8 mouse cellular contexts compared by ENCODE assay signal in genomic region chr2:174074621-174075020, GRCm38 (mm10). TPM values are rescaled to one million over a fixed set of nuclear protein-coding genes. Genes with fewer than 3 reads are reported as not detected.
A peak's percentile ranks its signal among the peaks of the same experiment; 100 is the strongest.
DNase-seq lines count a peak whose midpoint lies in the region; ATAC-seq and TF ChIP-seq lines count a peak whose summit lies in the region.

No protein-coding gene starts in this region.

- peaks cover 30% of the 10 kb centered on the region for H3K4me1 ChIP-seq in forebrain, embryonic 16.5 days (replicated peaks; ENCODE audit: control insufficient read depth, insufficient read depth, low read length)
- peaks cover 43% of the 10 kb centered on the region for H3K4me1 ChIP-seq in liver, embryonic 15.5 days (replicated peaks)

- 0% methylated on average over 9 of the region's 13 CpGs for WGBS in forebrain, embryonic 16.5 days
- 4% methylated on average over 9 of the region's 13 CpGs for WGBS in liver, embryonic 15.5 days (ENCODE audit: insufficient replicate concordance)

- H3K27me3 ChIP-seq in forebrain, embryonic 16.5 days (replicated peaks; ENCODE audit: control insufficient read depth, insufficient read depth, low read length) = no peaks in the 10 kb centered on the region
- H3K27me3 ChIP-seq in liver, embryonic 15.5 days = peaks cover 6% of the 10 kb centered on the region

- H3K9me3 ChIP-seq in forebrain, embryonic 16.5 days (ENCODE audit: control insufficient read depth, low read length) = no peaks in the 10 kb centered on the region
- no peaks in the 10 kb centered on the region for H3K9me3 ChIP-seq in liver, embryonic 15.5 days (replicated peaks)

- peak; percentile 9; the same call in 1 of the 2 replicates for ATAC-seq in forebrain, embryonic 16.5 days
- ATAC-seq in liver, embryonic 15.5 days (ENCODE audit: insufficient read depth) = no peak

- H3K27ac ChIP-seq in layer of hippocampus, adult 2 months = peak overlapping the region; percentile 94
- peak overlapping the region; percentile 67 for H3K27ac ChIP-seq in forebrain, embryonic 16.5 days (ENCODE audit: low read length)
- H3K27ac ChIP-seq in liver, embryonic 15.5 days (replicated peaks) = peak overlapping the region; percentile 83; the same call in 1 of the 2 replicates

- peak overlapping the region; percentile 78; the same call in 1 of the 2 replicates for H3K4me3 ChIP-seq in layer of hippocampus, adult 2 months
- peak overlapping the region; percentile 70 for H3K4me3 ChIP-seq in forebrain, embryonic 16.5 days (replicated peaks; ENCODE audit: low read length)
- peak overlapping the region; percentile 85 for H3K4me3 ChIP-seq in liver, embryonic 15.5 days (replicated peaks)

- peak overlapping the region; percentile 91 for H3K4me2 ChIP-seq in forebrain, embryonic 16.5 days (ENCODE audit: low read length)
- peak overlapping the region; percentile 90 for H3K4me2 ChIP-seq in liver, embryonic 15.5 days

- TF ChIP-seq CTCF in layer of hippocampus, adult 2 months (conservative IDR thresholded peaks at IDR 0.05) = no peak

- no peak for DNase-seq in layer of hippocampus, adult 2 months (ENCODE audit: low spot score in 2 of 2)
- DNase-seq in layer of hippocampus, adult 9-11 months = no peak
- peak; percentile 82 for DNase-seq in embryo, embryonic 9.5 days (ENCODE audit: extremely low spot score)
- no peak for DNase-seq in spleen, postnatal 4 days (ENCODE audit: low spot score in 2 of 2)
- DNase-seq in Muller cell, postnatal 12 days (ENCODE audit: inconsistent ontology term) = no peak
- no peak for DNase-seq in frontal cortex, postnatal 36 days (ENCODE audit: low spot score in 2 of 2)

- H3K9ac ChIP-seq in forebrain, embryonic 16.5 days (replicated peaks; ENCODE audit: low read depth, low read length) = peak overlapping the region; percentile 73
- no peak overlapping the region for H3K9ac ChIP-seq in liver, embryonic 15.5 days

- no peaks in the 10 kb centered on the region for H3K36me3 ChIP-seq in forebrain, embryonic 16.5 days (ENCODE audit: control insufficient read depth, insufficient read depth)
- H3K36me3 ChIP-seq in liver, embryonic 15.5 days (replicated peaks) = no peaks in the 10 kb centered on the region

RNA-seq across cellular contexts. Expression of gene Stx16, which starts 1.5 kb away (rescaled TPM):
- total RNA-seq in layer of hippocampus, adult 2 months (2021) = 10 to 100 TPM; 72.6 to 75.1 TPM
- polyA plus RNA-seq in forebrain, embryonic 16.5 days (2015; fragmentation: Nextera tagmentation; extraction: Ambion mirVana) = 16.4 and 21.3 TPM in 2 replicates
- 2.7 and 3.1 TPM in 2 replicates for polyA plus RNA-seq in liver, embryonic 15.5 days (2015; fragmentation: Nextera tagmentation; extraction: Ambion mirVana)

RNA-seq across cellular contexts. Expression of gene Npepl1, which starts 35.5 kb away (rescaled TPM):
- total RNA-seq in layer of hippocampus, adult 2 months (2021) = 10 to 100 TPM; 12.3 to 14.2 TPM
- polyA plus RNA-seq in forebrain, embryonic 16.5 days (2015; fragmentation: Nextera tagmentation; extraction: Ambion mirVana) = 19.3 and 21.7 TPM in 2 replicates
- polyA plus RNA-seq in liver, embryonic 15.5 days (2015; fragmentation: Nextera tagmentation; extraction: Ambion mirVana) = 29.6 and 33.8 TPM in 2 replicates
